Mouse (Mus musculus): Measurements from ENCODE around the gene Otulin. TPM values are rescaled to one million over a fixed set of nuclear protein-coding genes. Genes with fewer than 3 reads are reported as not detected.

Gene Otulin
- total and polyA plus RNA-seq, 3 experiments: 40.0 to 84.8 (median 80.2) TPM

- Histone ChIP-seq H3K4me1 (ENCODE audit: control insufficient read depth in 1 of 2, insufficient read depth in 2 of 2) (peaks cover 0 to 15% of the 10 kb centered on the region in 2 experiments; a peak in 2 of 4 replicates), H3K36me3 (replicated peaks in 1 of 2; ENCODE audit: control insufficient read depth in 1 of 2, insufficient read depth in 1 of 2, low read length in 1 of 2) (no peaks in the 10 kb centered on the region), H3K27ac (ENCODE audit: insufficient read depth, low read depth) (no peak overlapping the region), H3K27me3 (replicated peaks) (no peaks in the 10 kb centered on the region), H3K79me2 (replicated peaks; ENCODE audit: control insufficient read depth, extremely low read depth, insufficient read depth, poor library complexity, severe bottlenecking) (no peaks in the 10 kb centered on the region), H3K9me3 (replicated peaks; ENCODE audit: low read length) (no peaks in the 10 kb centered on the region), H3K4me3 (replicated peaks in 1 of 3; ENCODE audit: low read depth in 2 of 3, low read length in 2 of 3, poor library complexity in 1 of 3) (no peak overlapping the region), H3K4me2 (ENCODE audit: insufficient read depth, low read depth, poor library complexity, severe bottlenecking) (no peak overlapping the region), H3K9ac (ENCODE audit: insufficient read depth, low read depth) (no peak overlapping the region)
- DNase-seq (ENCODE audit: extremely low read depth): no peak
- TF ChIP-seq GABPA (IDR thresholded peaks at IDR 0.05; ENCODE audit: insufficient replicate concordance, low read depth, low read length) (no peak), NELFE (IDR thresholded peaks at IDR 0.05; ENCODE audit: low read depth, low read length) (no peak), MAZ (IDR thresholded peaks at IDR 0.05; ENCODE audit: low read depth, low read length) (no peak), POLR2AphosphoS2 (IDR thresholded peaks at IDR 0.05; ENCODE audit: low read depth, low read length) (no peak), IRF4 (IDR thresholded peaks at IDR 0.05; ENCODE audit: low read depth, low read length) (no peak), EP300 (IDR thresholded peaks at IDR 0.05; ENCODE audit: low read length) (no peak), ELF1 (IDR thresholded peaks at IDR 0.05; ENCODE audit: low read depth, low read length) (no peak), ETS1 (conservative IDR thresholded peaks at IDR 0.05; ENCODE audit: low read depth, low read length) (no peak), USF1 (IDR thresholded peaks at IDR 0.05; ENCODE audit: low read depth, low read length) (no peak), POLR2A (IDR thresholded peaks at IDR 0.05; ENCODE audit: low read depth, low read length) (no peak), KAT2A (IDR thresholded peaks at IDR 0.05; ENCODE audit: insufficient replicate concordance, low read length) (no peak), UBTF (IDR thresholded peaks at IDR 0.05; ENCODE audit: low read depth, low read length) (no peak)
- dilution Hi-C loops (cut with MboI; ENCODE audit: extremely low pct_ligation_motif_present, extremely low pct_unique_long_range_greater_than_20kb, low sequenced_read_pairs) (no loop called here), in situ Hi-C loops (cut with MboI; ENCODE audit: low pct_ligation_motif_present, low pct_unique_long_range_greater_than_20kb, low sequenced_read_pairs) (no loop called here)
Measured at GRCm38 (mm10) chr15:27518026-27518425, 112.5 kb downstream of the Otulin start.

GRCm38 (mm10) chr15:27516927-27517326, 113.6 kb downstream of the Otulin start:
- in situ Hi-C loops (cut with MboI; ENCODE audit: low pct_ligation_motif_present, low pct_unique_long_range_greater_than_20kb, low sequenced_read_pairs): no loop called here
- Histone ChIP-seq H3K27me3 (replicated peaks) (no peaks in the 10 kb centered on the region), H3K9ac (ENCODE audit: insufficient read depth, low read depth) (no peak overlapping the region), H3K9me3 (replicated peaks; ENCODE audit: low read length) (no peaks in the 10 kb centered on the region), H3K36me3 (replicated peaks in 1 of 2; ENCODE audit: control insufficient read depth in 1 of 2, insufficient read depth in 1 of 2, low read length in 1 of 2) (no peaks in the 10 kb centered on the region), H3K4me1 (ENCODE audit: control insufficient read depth in 1 of 2, insufficient read depth in 2 of 2) (peaks cover 0 to 15% of the 10 kb centered on the region in 2 experiments; a peak in 2 of 4 replicates), H3K79me2 (replicated peaks; ENCODE audit: control insufficient read depth, extremely low read depth, insufficient read depth, poor library complexity, severe bottlenecking) (no peaks in the 10 kb centered on the region), H3K4me3 (replicated peaks in 1 of 3; ENCODE audit: low read depth in 2 of 3, low read length in 2 of 3, poor library complexity in 1 of 3) (no peak overlapping the region), H3K4me2 (ENCODE audit: insufficient read depth, low read depth, poor library complexity, severe bottlenecking) (no peak overlapping the region), H3K27ac (ENCODE audit: insufficient read depth, low read depth) (no peak overlapping the region)
- TF ChIP-seq TCF12 (IDR thresholded peaks at IDR 0.05; ENCODE audit: low read depth, low read length) (no peak), UBTF (IDR thresholded peaks at IDR 0.05; ENCODE audit: low read depth, low read length) (no peak), E2F4 (IDR thresholded peaks at IDR 0.05; ENCODE audit: insufficient replicate concordance, low read depth, low read length) (no peak), MEF2A (IDR thresholded peaks at IDR 0.05; ENCODE audit: borderline replicate concordance, low read depth, low read length) (no peak), RAD21 (IDR thresholded peaks at IDR 0.05; ENCODE audit: low read depth, low read length) (no peak), MYC (IDR thresholded peaks at IDR 0.05; ENCODE audit: low read depth, low read length) (no peak), MAFK (IDR thresholded peaks at IDR 0.05; ENCODE audit: insufficient replicate concordance, low read length) (no peak)
- no peak for DNase-seq (ENCODE audit: extremely low read depth)
- dilution Hi-C loops (cut with MboI; ENCODE audit: extremely low pct_ligation_motif_present, extremely low pct_unique_long_range_greater_than_20kb, low sequenced_read_pairs): no loop called here
